Mouse (Mus musculus): ENCODE measurements around the gene Rnd3.

Rnd3 gene

GRCm38 (mm10) chr2:51110271-51110670, 38.6 kb downstream of the Rnd3 start:
- DNase-seq: peak; percentile 25 to 26

- no peak for DNase-seq
Measured at GRCm38 (mm10) chr2:51108631-51109030, 40.3 kb downstream of the Rnd3 start.

GRCm38 (mm10) chr2:51101187-51101586, 47.7 kb downstream of the Rnd3 start:
- peak in 1 of 2 experiments; percentile 1 for DNase-seq

- DNase-seq: no peak
Measured at GRCm38 (mm10) chr2:51099987-51100386, 48.9 kb downstream of the Rnd3 start.

DNA sequence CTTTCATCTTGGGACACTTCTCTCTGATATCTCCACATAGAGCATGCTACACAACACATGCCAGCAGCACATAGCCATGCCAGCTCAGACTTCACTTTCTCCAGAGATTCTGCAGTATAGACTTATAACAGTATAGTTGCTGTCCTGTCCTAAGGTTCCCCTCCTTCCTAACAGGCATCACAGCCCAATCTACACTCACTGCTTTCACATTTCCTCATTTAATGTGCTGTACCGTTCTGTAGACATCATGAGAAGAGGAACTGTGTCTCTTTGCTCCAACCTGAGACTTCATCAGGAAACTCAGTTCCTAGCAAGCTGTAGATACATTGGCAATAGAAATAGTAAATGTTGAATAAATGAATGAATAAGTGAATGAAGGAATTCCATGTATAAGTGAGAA, 49.7 kb downstream of the Rnd3 start:
- no peak for DNase-seq

DNA sequence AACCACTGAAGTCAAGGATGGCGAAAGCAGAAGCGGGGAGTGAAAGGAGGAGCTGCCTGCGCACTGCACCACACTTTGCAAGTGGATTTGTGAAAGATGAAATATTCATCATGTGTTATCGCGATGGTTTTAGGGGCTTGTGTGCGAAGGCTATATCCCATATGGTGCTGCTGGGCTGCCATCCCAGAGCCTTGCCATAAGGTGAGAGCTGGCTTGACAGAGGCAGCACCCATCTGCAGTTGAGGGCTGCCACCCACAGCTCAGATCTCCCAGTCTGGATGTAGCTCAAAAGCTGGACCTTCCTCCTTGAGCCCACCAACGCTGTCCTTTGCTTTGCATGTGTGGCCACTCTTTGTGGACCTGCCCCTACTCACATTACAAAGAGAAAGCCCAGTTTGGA, 58.2 kb downstream of the Rnd3 start:
- DNase-seq: no peak

DNA sequence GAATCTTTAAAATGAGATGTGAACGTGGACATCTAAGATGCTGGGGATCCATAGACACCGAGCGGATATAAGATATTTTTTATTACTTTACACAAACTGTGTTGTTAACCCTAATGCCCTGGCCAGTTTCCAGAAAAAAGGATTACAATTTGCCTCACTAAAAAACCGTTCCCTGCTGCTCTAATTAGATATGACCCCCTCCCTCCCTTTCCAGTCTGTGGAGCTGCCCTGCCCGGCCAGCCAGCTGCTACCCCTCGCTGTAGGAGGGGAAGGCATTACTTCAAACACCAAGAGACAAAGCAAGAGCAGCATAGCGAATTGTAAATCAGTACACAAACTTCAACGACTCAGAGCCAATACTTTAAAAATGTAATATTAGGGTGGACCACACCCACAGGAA, 58.9 kb downstream of the Rnd3 start:
- no peak for DNase-seq

DNA sequence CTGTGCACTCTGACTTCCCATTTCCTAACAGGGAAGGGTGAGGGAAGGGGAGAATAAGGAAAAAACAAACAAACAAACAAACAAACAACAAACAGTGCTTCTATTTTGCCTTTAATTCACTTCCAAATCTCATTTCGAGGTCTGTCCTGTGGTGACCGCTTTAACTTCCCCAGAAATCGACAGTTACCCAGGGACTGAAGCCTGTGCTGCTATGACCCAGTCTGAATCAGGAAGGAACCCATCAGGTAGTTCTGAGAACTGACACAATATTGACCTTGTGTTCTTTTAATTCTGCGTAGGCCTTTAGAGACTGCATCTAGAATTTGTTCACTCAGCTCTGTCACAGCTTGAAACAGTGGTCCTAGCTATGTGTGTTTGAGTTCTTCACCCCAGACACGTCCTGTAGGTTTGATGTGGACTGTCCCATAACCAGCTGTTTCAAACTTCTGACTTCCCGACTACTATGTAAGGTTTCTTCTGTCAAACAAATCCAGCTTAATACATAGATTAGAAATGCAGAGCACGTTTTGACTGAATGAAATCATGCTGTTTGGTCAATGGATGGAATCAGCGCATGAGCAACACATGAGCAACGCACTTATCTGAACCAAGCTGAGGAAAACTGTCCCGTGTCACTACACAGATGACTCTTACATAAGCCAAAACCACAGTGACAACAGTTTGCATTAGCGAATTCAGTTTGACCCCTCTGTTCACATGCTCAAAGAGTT, 59.9 kb downstream of the Rnd3 start:
- DNase-seq: no peak

- DNase-seq: no peak
Measured at GRCm38 (mm10) chr2:51088123-51088453, 60.8 kb downstream of the Rnd3 start.

DNA sequence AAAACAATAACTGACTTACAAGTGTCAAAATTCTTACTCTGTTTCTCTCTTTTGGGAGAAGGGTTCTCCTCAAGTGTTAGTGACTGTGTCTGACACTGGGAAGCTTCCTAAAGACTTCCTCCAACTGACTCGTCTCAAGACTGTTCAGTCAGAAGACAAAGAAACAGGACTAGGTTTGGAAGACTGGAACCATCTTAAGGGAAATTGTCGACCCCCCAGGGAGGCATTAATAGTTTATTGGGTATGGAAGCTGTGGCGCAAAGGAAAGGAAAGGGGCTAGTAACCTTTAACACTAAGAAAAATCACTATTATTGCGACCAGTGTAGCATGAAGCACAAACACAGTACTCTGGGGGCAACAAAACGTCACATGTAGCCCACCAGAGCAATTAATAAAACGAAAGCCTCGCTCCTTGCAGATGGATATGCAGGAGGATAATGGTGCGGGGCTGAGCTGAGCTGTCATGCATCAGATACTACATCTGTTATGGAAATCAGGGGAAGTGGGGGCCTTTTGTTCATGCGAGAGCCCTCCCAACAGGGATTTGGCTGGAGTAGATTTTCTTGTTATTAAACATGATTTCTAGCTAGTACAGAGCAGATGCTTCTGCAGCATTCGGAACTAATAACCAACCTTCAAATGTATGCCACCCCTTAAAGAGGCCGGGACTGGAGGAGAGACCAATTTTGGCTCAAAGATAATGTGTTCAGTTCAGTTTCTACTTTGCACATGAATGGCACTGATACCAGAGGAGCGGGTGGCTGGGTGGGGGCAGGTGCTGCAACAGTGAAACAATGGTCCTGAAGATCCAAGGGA, 61.4 kb downstream of the Rnd3 start:
- no peak for DNase-seq

- DNase-seq: no peak
Measured at GRCm38 (mm10) chr2:51085155-51085554, 63.8 kb downstream of the Rnd3 start.

DNA sequence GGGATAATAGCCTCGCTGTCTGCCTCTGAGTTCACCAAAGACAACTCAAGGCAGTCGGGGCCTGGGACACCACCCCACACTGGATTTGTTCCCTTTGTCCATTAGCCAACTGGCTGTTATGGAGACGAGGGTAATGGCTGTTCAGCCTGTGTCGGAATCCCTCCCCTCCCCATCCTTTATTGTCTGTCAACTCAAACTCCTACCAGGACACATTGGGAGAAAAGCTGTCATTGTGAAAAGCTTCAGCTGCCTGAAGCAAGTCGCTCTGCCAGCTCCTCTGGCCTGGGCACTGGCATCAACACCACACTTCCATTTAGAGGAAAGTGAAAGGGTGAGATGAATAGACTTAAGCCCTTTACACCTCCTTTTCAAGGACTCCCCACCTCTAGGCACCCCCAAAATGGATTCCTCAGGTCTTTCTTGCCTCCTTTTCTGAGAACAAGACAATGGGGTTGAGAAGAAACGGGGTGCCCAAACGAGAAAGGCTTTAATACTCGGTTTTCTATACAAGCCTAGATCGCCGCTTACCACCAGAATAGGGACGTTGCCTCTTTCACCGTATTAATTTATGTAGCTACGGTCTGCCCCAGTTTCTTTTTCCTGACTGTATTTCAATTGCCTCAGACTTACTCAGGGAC, 66.1 kb downstream of the Rnd3 start:
- no peak for DNase-seq

Measured in kidney, adult 8-10 months (tissue).